Mouse (Mus musculus): ENCODE results near the gene Sapcd2. TPM values are rescaled to one million over a fixed set of nuclear protein-coding genes. Genes with fewer than 3 reads are reported as not detected.
A peak's percentile ranks its signal among the peaks of the same experiment; 100 is the strongest.

Gene Sapcd2
- polyA plus RNA-seq, 1 experiment from 2014 or later = 73.4 TPM

GRCm38 (mm10) chr2:25394281-25395221 is 22.4 kb downstream of the Sapcd2 start:
- Histone ChIP-seq H3K4me1 (peaks cover 20% of the 10 kb centered on the region), H3K9me3 (replicated peaks) (no peaks in the 10 kb centered on the region), H3K27me3 (ENCODE audit: low read depth, poor library complexity, severe bottlenecking) (peaks cover 59% of the 10 kb centered on the region), H3K4me3 (no peak overlapping the region), H3K36me3 (no peaks in the 10 kb centered on the region), H3K27ac (replicated peaks) (no peak overlapping the region)
- WGBS = 31% methylated on average over 3 of the region's 3 CpGs
- no peak for DNase-seq (ENCODE audit: low spot score)

- 2% methylated on average over 57 of the region's 57 CpGs for whole genome bisulfite sequencing
- Histone ChIP-seq H3K4me3 (peak within 1 kb of the TSS; percentile 56), H3K9me3 (replicated peaks) (no peaks in the 10 kb centered on the region), H3K36me3 (no peaks in the 10 kb centered on the region), H3K27me3 (ENCODE audit: low read depth, poor library complexity, severe bottlenecking) (peaks cover 73% of the 10 kb centered on the region), H3K4me1 (peaks cover 26% of the 10 kb centered on the region), H3K27ac (replicated peaks) (0 out of 2 replicates have a peak within 1 kb of the TSS, but pooled peaks have one; percentile 3)
- peak; percentile 41 for DNase-seq (ENCODE audit: low spot score)
Measured at GRCm38 (mm10) chr2:25395721-25396596, 23.8 kb downstream of the Sapcd2 start, which contains the start of gene Entpd2. Gene Entpd2, plus strand, starts transcription at chr2:25395874.

DNA sequence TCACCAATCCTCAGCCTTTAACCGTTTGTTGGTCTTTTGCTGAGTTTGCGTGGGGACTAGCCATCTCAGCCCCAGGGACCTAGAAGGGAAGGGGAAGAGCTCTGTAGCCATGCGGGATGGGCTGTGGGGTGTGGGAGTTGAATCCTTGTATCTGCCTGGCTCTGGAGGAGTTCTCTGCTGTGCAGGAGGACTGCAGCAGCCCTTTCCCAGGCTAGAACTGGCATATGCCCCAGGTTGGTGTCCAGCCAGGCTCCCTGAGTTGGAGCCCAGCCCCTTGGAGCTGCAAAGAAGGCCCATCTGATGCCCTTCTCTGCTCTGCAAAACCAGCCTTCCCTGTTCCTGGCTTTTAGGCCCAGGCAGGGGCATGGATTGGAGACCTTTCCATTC is 24.5 kb downstream of the Sapcd2 start:
- no peak overlapping the region for H3K27ac ChIP-seq (replicated peaks)
- H3K36me3 ChIP-seq = no peaks in the 10 kb centered on the region
- WGBS = 23% methylated on average over 3 of the region's 3 CpGs
- no peaks in the 10 kb centered on the region for H3K9me3 ChIP-seq (replicated peaks)
- peaks cover 80% of the 10 kb centered on the region for H3K27me3 ChIP-seq (ENCODE audit: low read depth, poor library complexity, severe bottlenecking)
- peak overlapping the region; percentile 56 for H3K4me3 ChIP-seq
- no peak for DNase-seq (ENCODE audit: low spot score)
- peaks cover 27% of the 10 kb centered on the region for H3K4me1 ChIP-seq

DNA sequence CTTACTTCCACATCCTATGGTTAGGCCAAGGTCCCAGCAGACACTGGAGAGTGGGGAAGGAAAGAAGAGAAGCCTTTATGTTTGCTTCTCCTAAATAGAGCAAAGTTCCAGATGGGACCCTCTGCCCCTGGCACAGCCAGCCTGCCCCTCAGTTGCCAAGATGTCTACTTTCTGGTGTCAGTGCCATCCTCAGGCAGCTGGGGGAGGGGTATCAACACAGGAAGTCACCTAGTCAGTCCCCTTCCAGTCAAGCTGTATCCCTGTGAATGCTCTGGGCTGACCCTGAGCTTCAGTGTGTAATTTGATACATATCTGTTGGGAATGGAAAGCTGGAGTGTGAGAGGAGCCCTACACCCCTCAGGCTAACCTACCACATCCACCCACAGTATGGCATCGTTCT is 24.9 kb downstream of the Sapcd2 start:
- H3K9me3 ChIP-seq (replicated peaks) = no peaks in the 10 kb centered on the region
- H3K36me3 ChIP-seq = no peaks in the 10 kb centered on the region
- no peak overlapping the region for H3K27ac ChIP-seq (replicated peaks)
- H3K4me1 ChIP-seq = peaks cover 27% of the 10 kb centered on the region
- peaks cover 84% of the 10 kb centered on the region for H3K27me3 ChIP-seq (ENCODE audit: low read depth, poor library complexity, severe bottlenecking)
- 75% methylated on average over 1 of the region's 1 CpGs for WGBS
- H3K4me3 ChIP-seq = no peak overlapping the region
- no peak for DNase-seq (ENCODE audit: low spot score)

GRCm38 (mm10) chr2:25398065-25398464 is 25.9 kb downstream of the Sapcd2 start:
- Histone ChIP-seq H3K36me3 (no peaks in the 10 kb centered on the region), H3K27ac (replicated peaks) (no peak overlapping the region), H3K4me3 (no peak overlapping the region), H3K9me3 (replicated peaks) (no peaks in the 10 kb centered on the region), H3K27me3 (ENCODE audit: low read depth, poor library complexity, severe bottlenecking) (peaks cover 89% of the 10 kb centered on the region), H3K4me1 (peaks cover 37% of the 10 kb centered on the region)
- WGBS = 93% methylated on average over 7 of the region's 7 CpGs
- DNase-seq (ENCODE audit: low spot score) = no peak

DNA sequence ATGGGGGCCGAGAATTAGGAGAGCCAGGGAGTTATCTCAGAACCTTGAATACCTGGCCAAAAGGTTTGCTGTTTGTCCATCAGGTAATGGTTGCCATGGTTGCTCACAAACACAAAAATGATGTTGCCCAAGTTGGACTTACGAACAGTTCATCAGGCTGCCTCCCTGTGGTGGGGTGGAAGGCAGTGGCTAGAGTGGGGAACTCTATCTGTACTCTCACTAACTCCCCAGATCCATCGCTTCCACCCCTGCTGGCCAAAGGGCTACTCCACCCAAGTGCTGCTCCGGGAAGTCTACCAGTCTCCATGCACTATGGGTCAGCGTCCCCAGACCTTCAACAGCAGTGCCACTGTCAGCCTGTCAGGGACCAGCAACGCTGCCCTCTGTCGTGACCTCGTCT is 26.9 kb downstream of the Sapcd2 start, which contains the start of gene Npdc1:
Gene Npdc1 (plus strand): TSS at position 301 of the 400 bp plus-strand sequence.
- Histone ChIP-seq H3K4me1 (peaks cover 47% of the 10 kb centered on the region), H3K27ac (replicated peaks) (no peak within 1 kb of the TSS), H3K27me3 (ENCODE audit: low read depth, poor library complexity, severe bottlenecking) (peaks cover 95% of the 10 kb centered on the region), H3K9me3 (replicated peaks) (no peaks in the 10 kb centered on the region), H3K36me3 (no peaks in the 10 kb centered on the region), H3K4me3 (no peak within 1 kb of the TSS)
- WGBS = 65% methylated on average over 8 of the region's 8 CpGs
- DNase-seq (ENCODE audit: low spot score) = no peak

DNA sequence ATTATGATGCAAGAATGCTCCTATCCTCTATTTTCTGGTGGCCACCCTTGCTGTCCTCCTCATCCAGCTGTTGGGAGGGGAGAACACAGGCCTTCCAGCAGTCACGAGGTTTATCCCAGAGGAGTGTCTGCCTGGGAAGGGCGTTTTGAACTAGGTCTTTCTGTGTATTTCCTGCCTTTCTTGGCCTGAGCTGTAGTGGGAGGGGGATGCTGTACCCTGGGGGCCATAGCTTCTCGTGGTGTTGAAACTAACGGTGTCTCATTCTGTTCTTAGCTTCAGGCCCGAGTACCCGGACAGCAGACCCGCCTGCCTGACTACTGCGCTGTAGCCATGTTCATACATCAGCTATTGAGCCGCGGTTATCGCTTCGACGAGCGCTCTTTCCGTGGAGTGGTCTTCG is 28.2 kb downstream of the Sapcd2 start:
- peak overlapping the region; percentile 38 for H3K4me3 ChIP-seq
- no peak overlapping the region for H3K27ac ChIP-seq (replicated peaks)
- 0 out of 2 replicates have a peak, but pooled peaks cover 4% of the 10 kb centered on the region for H3K36me3 ChIP-seq
- H3K9me3 ChIP-seq (replicated peaks) = no peaks in the 10 kb centered on the region
- peaks cover 48% of the 10 kb centered on the region for H3K4me1 ChIP-seq
- WGBS = 28% methylated on average over 16 of the region's 16 CpGs
- no peak for DNase-seq (ENCODE audit: low spot score)
- H3K27me3 ChIP-seq (ENCODE audit: low read depth, poor library complexity, severe bottlenecking) = peaks cover 90% of the 10 kb centered on the region

DNA sequence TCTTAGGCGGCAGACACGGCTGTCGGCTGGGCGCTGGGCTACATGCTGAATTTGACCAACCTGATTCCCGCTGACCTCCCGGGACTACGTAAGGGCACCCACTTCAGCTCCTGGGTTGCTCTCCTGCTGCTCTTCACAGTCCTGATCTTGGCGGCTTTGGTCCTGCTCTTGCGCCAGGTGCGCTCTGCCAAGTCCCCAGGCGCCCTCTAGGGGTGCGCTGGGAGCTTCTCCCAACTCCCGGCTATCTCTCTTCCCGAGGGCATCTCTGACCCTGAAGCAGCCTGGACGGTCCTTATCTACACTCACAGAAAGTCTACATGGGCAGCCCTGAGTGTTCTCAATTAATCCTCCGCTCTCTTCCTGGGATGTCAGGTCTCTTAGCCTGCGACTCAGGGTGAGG is 28.6 kb downstream of the Sapcd2 start:
- Histone ChIP-seq H3K36me3 (0 out of 2 replicates have a peak, but pooled peaks cover 4% of the 10 kb centered on the region), H3K4me1 (peaks cover 43% of the 10 kb centered on the region), H3K27me3 (ENCODE audit: low read depth, poor library complexity, severe bottlenecking) (peaks cover 85% of the 10 kb centered on the region), H3K9me3 (replicated peaks) (no peaks in the 10 kb centered on the region), H3K27ac (replicated peaks) (no peak overlapping the region), H3K4me3 (peak overlapping the region; percentile 38)
- 3% methylated on average over 17 of the region's 17 CpGs for WGBS
- peak; percentile 37 for DNase-seq (ENCODE audit: low spot score)

- peak overlapping the region; percentile 88 for H3K27ac ChIP-seq (replicated peaks)
Measured at GRCm38 (mm10) chr2:25402377-25402971, 30.4 kb downstream of the Sapcd2 start.

DNA sequence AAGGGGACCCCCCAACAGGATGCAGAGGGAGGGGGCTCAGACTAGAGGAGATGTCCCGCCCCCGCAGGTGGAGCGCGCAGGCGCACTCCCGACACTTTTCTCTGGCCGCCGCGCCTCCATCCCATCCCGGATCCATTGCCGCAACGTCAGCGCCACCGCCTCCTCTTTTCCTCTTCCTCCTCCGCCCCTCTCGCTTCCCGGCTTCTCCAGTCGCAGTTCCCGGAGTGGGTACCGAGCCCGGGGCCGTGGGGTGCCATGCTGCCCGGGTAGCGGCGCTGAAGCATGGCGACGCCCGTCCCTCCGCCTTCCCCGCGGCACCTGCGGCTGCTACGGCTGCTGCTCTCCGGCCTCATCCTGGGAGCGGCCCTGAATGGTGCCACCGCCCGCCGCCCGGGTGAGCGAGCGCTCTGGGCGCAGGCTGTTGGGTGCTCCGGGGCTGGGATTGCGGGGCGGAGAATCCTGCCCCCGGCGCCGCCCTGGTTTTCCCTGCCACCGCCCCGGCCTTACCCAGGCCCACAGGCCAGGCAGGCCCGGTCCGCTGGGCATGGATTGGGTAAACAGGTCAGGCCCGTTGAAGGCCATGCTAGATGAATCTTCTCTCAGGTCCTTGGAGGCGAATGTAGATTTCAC is 31.0 kb downstream of the Sapcd2 start:
- peaks cover 42% of the 10 kb centered on the region for H3K4me1 ChIP-seq
- peak; percentile 74 for DNase-seq (ENCODE audit: low spot score)
- H3K4me3 ChIP-seq = peak overlapping the region; percentile 83
- peaks cover 62% of the 10 kb centered on the region for H3K27me3 ChIP-seq (ENCODE audit: low read depth, poor library complexity, severe bottlenecking)
- peak overlapping the region; percentile 88 for H3K27ac ChIP-seq (replicated peaks)
- peaks cover 17% of the 10 kb centered on the region for H3K36me3 ChIP-seq
- under 1% methylated on average over 54 of the region's 54 CpGs for WGBS
- no peaks in the 10 kb centered on the region for H3K9me3 ChIP-seq (replicated peaks)

More at GRCm38 (mm10) chr2:25402377-25402971, 30.4 kb downstream of the Sapcd2 start:
- H3K4me3 ChIP-seq = peak overlapping the region; percentile 83
- H3K36me3 ChIP-seq = peaks cover 10% of the 10 kb centered on the region; the same call in 1 of the 2 replicates
- DNase-seq (ENCODE audit: low spot score) = peak; percentile 81
- 1% methylated on average over 13 of the region's 13 CpGs for WGBS
- H3K27me3 ChIP-seq (ENCODE audit: low read depth, poor library complexity, severe bottlenecking) = peaks cover 68% of the 10 kb centered on the region
- peaks cover 40% of the 10 kb centered on the region for H3K4me1 ChIP-seq
- H3K9me3 ChIP-seq (replicated peaks) = no peaks in the 10 kb centered on the region

- Histone ChIP-seq H3K4me1 (peaks cover 42% of the 10 kb centered on the region), H3K4me3 (peak overlapping the region; percentile 83), H3K36me3 (peaks cover 25% of the 10 kb centered on the region), H3K27me3 (ENCODE audit: low read depth, poor library complexity, severe bottlenecking) (peaks cover 53% of the 10 kb centered on the region), H3K9me3 (replicated peaks) (no peaks in the 10 kb centered on the region), H3K27ac (replicated peaks) (peak overlapping the region; percentile 88; the same call in 1 of the 2 replicates)
- WGBS = 86% methylated on average over 4 of the region's 4 CpGs
- no peak for DNase-seq (ENCODE audit: low spot score)
Measured at GRCm38 (mm10) chr2:25403994-25404393, 31.9 kb downstream of the Sapcd2 start.

DNA sequence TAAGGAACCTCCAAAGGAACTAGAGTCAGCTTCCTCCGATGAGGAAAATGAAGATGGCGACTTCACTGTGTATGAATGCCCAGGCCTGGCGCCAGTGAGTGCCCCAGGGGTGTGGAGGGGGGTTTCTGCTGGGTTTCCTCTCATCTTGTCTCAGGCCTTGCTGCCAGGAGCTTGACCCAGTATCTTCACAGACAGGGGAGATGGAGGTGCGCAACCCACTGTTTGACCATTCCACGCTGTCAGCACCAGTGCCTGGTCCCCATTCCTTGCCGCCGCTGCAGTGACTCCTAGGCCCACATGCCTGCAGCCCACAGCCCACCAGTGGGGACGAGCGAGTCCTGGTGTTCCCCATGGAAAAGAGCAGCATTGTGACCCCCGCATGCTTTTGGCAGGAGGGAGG is 36.8 kb downstream of the Sapcd2 start:
- H3K4me3 ChIP-seq = no peak overlapping the region
- H3K27me3 ChIP-seq (ENCODE audit: low read depth, poor library complexity, severe bottlenecking) = peaks cover 9% of the 10 kb centered on the region; the same call in 1 of the 2 replicates
- no peak for DNase-seq (ENCODE audit: low spot score)
- H3K4me1 ChIP-seq = peaks cover 16% of the 10 kb centered on the region
- no peak overlapping the region for H3K27ac ChIP-seq (replicated peaks)
- WGBS = 85% methylated on average over 10 of the region's 10 CpGs
- H3K36me3 ChIP-seq = peaks cover 33% of the 10 kb centered on the region
- H3K9me3 ChIP-seq (replicated peaks) = no peaks in the 10 kb centered on the region
